Mouse (Mus musculus): ENCODE measurements around the gene Olfr628. TPM values are rescaled to one million over a fixed set of nuclear protein-coding genes. Genes with fewer than 3 reads are reported as not detected.
"Not testable (repeated sequence)": the region's sequence is repeated elsewhere in the genome, so short reads cannot be mapped to it uniquely, and the experiment has no call there.

Olfr628 gene
- not detected in 2 replicates for polyA plus RNA-seq (2016; fragmentation: Nextera tagmentation; extraction: Ambion mirVana)

GRCm38 (mm10) chr7:103730074-103730473 lies at the start of gene Olfr628:
Olfr628 (plus strand) TSS chr7:103730374.
- WGBS: 76% methylated on average over 1 of the region's 1 CpGs
- no peak for ATAC-seq (ENCODE audit: insufficient number of reproducible peaks, insufficient read depth, low FRiP score, low TSS enrichment)
- Histone ChIP-seq H3K27me3 (no peaks in the 10 kb centered on the region), H3K4me3 (no peak within 1 kb of the TSS), H3K4me1 (no peaks in the 10 kb centered on the region), H3K4me2 (replicated peaks) (no peak within 1 kb of the TSS), H3K9ac (no peak within 1 kb of the TSS), H3K36me3 (no peaks in the 10 kb centered on the region), H3K27ac (no peak within 1 kb of the TSS), H3K9me3 (no peaks in the 10 kb centered on the region)

- H3K4me3 ChIP-seq: no peak within 1 kb of the TSS
- no peak within 1 kb of the TSS for H3K27ac ChIP-seq
- H3K4me1 ChIP-seq: no peaks in the 10 kb centered on the region
- no peak for ATAC-seq (ENCODE audit: insufficient number of reproducible peaks, insufficient read depth, low FRiP score, low TSS enrichment)
- H3K36me3 ChIP-seq: no peaks in the 10 kb centered on the region
- no peaks in the 10 kb centered on the region for H3K27me3 ChIP-seq
- no peak within 1 kb of the TSS for H3K4me2 ChIP-seq (replicated peaks)
- H3K9ac ChIP-seq: no peak within 1 kb of the TSS
- no peaks in the 10 kb centered on the region for H3K9me3 ChIP-seq
These were observed 47.8 kb upstream of the Olfr628 start, which contains the start of gene Olfr625-ps1 for GRCm38 (mm10) chr7:103682420-103682819. Olfr625-ps1 (plus strand) TSS chr7:103682720.

- Histone ChIP-seq H3K9me3 (no peaks in the 10 kb centered on the region), H3K4me1 (no peaks in the 10 kb centered on the region), H3K9ac (no peak overlapping the region), H3K27me3 (no peaks in the 10 kb centered on the region), H3K36me3 (no peaks in the 10 kb centered on the region), H3K4me3 (no peak overlapping the region), H3K4me2 (replicated peaks) (no peak overlapping the region), H3K27ac (no peak overlapping the region)
- no peak for ATAC-seq (ENCODE audit: insufficient number of reproducible peaks, insufficient read depth, low FRiP score, low TSS enrichment)
- WGBS: 93% methylated on average over 4 of the region's 4 CpGs
These were observed 30.7 kb upstream of the Olfr628 start for GRCm38 (mm10) chr7:103699469-103699868.

GRCm38 (mm10) chr7:103712024-103712423 lies 18.1 kb upstream of the Olfr628 start:
- WGBS: 26% methylated on average over 2 of the region's 2 CpGs
- H3K27ac ChIP-seq: no peak overlapping the region
- no peak overlapping the region for H3K9ac ChIP-seq
- H3K4me3 ChIP-seq: no peak overlapping the region
- no peaks in the 10 kb centered on the region for H3K4me1 ChIP-seq
- no peaks in the 10 kb centered on the region for H3K36me3 ChIP-seq
- no peaks in the 10 kb centered on the region for H3K27me3 ChIP-seq
- no peaks in the 10 kb centered on the region for H3K9me3 ChIP-seq
- ATAC-seq (ENCODE audit: insufficient number of reproducible peaks, insufficient read depth, low FRiP score, low TSS enrichment): no peak
- no peak overlapping the region for H3K4me2 ChIP-seq (replicated peaks)

GRCm38 (mm10) chr7:103714371-103714770 lies 15.8 kb upstream of the Olfr628 start, which contains the start of gene Olfr243:
Olfr243 (plus strand) TSS chr7:103714671.
- H3K9me3 ChIP-seq: no peaks in the 10 kb centered on the region
- no peak within 1 kb of the TSS for H3K27ac ChIP-seq
- no peak within 1 kb of the TSS for H3K4me2 ChIP-seq (replicated peaks)
- H3K4me1 ChIP-seq: no peaks in the 10 kb centered on the region
- H3K4me3 ChIP-seq: no peak within 1 kb of the TSS
- no peak for ATAC-seq (ENCODE audit: insufficient number of reproducible peaks, insufficient read depth, low FRiP score, low TSS enrichment)
- H3K9ac ChIP-seq: no peak within 1 kb of the TSS
- no peaks in the 10 kb centered on the region for H3K36me3 ChIP-seq
- H3K27me3 ChIP-seq: no peaks in the 10 kb centered on the region

- not testable (repeated sequence) for H3K9ac ChIP-seq; ATAC-seq (ENCODE audit: insufficient number of reproducible peaks, insufficient read depth, low FRiP score, low TSS enrichment); H3K4me1 ChIP-seq; H3K36me3 ChIP-seq; H3K4me2 ChIP-seq (replicated peaks); H3K27me3 ChIP-seq; H3K27ac ChIP-seq; H3K9me3 ChIP-seq; H3K4me3 ChIP-seq
- WGBS: 100% methylated on average over 1 of the region's 1 CpGs
These were observed 13.8 kb upstream of the Olfr628 start for GRCm38 (mm10) chr7:103716398-103716797.

GRCm38 (mm10) chr7:103744843-103745242 lies 14.7 kb downstream of the Olfr628 start, which contains the start of gene Olfr629:
Olfr629 (minus strand) TSS chr7:103744943.
- H3K27me3 ChIP-seq: no peaks in the 10 kb centered on the region
- no peak for ATAC-seq (ENCODE audit: insufficient number of reproducible peaks, insufficient read depth, low FRiP score, low TSS enrichment)
- H3K36me3 ChIP-seq: no peaks in the 10 kb centered on the region
- no peak within 1 kb of the TSS for H3K9ac ChIP-seq
- 75% methylated on average over 2 of the region's 2 CpGs for WGBS
- no peak within 1 kb of the TSS for H3K27ac ChIP-seq
- no peak within 1 kb of the TSS for H3K4me3 ChIP-seq
- no peak within 1 kb of the TSS for H3K4me2 ChIP-seq (replicated peaks)
- no peaks in the 10 kb centered on the region for H3K9me3 ChIP-seq
- no peaks in the 10 kb centered on the region for H3K4me1 ChIP-seq

GRCm38 (mm10) chr7:103757233-103757632 lies 27.1 kb downstream of the Olfr628 start, which contains the start of gene Olfr630:
Olfr630 (minus strand) TSS chr7:103757333.
- H3K27ac ChIP-seq: no peak within 1 kb of the TSS
- H3K4me1 ChIP-seq: no peaks in the 10 kb centered on the region
- H3K9me3 ChIP-seq: no peaks in the 10 kb centered on the region
- no peak within 1 kb of the TSS for H3K9ac ChIP-seq
- H3K4me2 ChIP-seq (replicated peaks): no peak within 1 kb of the TSS
- ATAC-seq (ENCODE audit: insufficient number of reproducible peaks, insufficient read depth, low FRiP score, low TSS enrichment): no peak
- H3K27me3 ChIP-seq: no peaks in the 10 kb centered on the region
- H3K36me3 ChIP-seq: no peaks in the 10 kb centered on the region
- 46% methylated on average over 2 of the region's 2 CpGs for WGBS
- no peak within 1 kb of the TSS for H3K4me3 ChIP-seq

GRCm38 (mm10) chr7:103762212-103762611 lies 32.0 kb downstream of the Olfr628 start:
- not testable (repeated sequence) for H3K4me1 ChIP-seq; H3K9me3 ChIP-seq; H3K27me3 ChIP-seq; H3K4me2 ChIP-seq (replicated peaks); ATAC-seq (ENCODE audit: insufficient number of reproducible peaks, insufficient read depth, low FRiP score, low TSS enrichment); H3K36me3 ChIP-seq; H3K9ac ChIP-seq; H3K4me3 ChIP-seq; H3K27ac ChIP-seq
- 88% methylated on average over 6 of the region's 6 CpGs for WGBS

- H3K4me3 ChIP-seq; H3K9ac ChIP-seq; H3K4me1 ChIP-seq; ATAC-seq (ENCODE audit: insufficient number of reproducible peaks, insufficient read depth, low FRiP score, low TSS enrichment); H3K27me3 ChIP-seq; H3K4me2 ChIP-seq (replicated peaks); H3K9me3 ChIP-seq; H3K36me3 ChIP-seq; H3K27ac ChIP-seq: not testable (repeated sequence)
- 83% methylated on average over 6 of the region's 6 CpGs for WGBS
These were observed 37.5 kb downstream of the Olfr628 start for GRCm38 (mm10) chr7:103767687-103768086.

- H3K27ac ChIP-seq: no peak within 1 kb of the TSS
- 66% methylated on average over 2 of the region's 2 CpGs for WGBS
- H3K4me3 ChIP-seq: no peak within 1 kb of the TSS
These were observed 41.3 kb downstream of the Olfr628 start, which contains the start of gene Olfr69 for GRCm38 (mm10) chr7:103771494-103771893. Olfr69 (minus strand) TSS chr7:103771594.

GRCm38 (mm10) chr7:103777652-103778051 lies 47.5 kb downstream of the Olfr628 start:
- H3K4me2 ChIP-seq (replicated peaks); H3K4me1 ChIP-seq; H3K9ac ChIP-seq; H3K27ac ChIP-seq; ATAC-seq (ENCODE audit: insufficient number of reproducible peaks, insufficient read depth, low FRiP score, low TSS enrichment); H3K36me3 ChIP-seq; H3K27me3 ChIP-seq; H3K9me3 ChIP-seq; H3K4me3 ChIP-seq: not testable (repeated sequence)
- 85% methylated on average over 4 of the region's 4 CpGs for WGBS

More at GRCm38 (mm10) chr7:103771494-103771893, 41.3 kb downstream of the Olfr628 start, which contains the start of gene Olfr69:
- no peak within 1 kb of the TSS for H3K9ac ChIP-seq
- no peak within 1 kb of the TSS for H3K4me2 ChIP-seq (replicated peaks)
- H3K9me3 ChIP-seq: no peaks in the 10 kb centered on the region
- H3K36me3 ChIP-seq: no peaks in the 10 kb centered on the region
- H3K27me3 ChIP-seq: no peaks in the 10 kb centered on the region
- ATAC-seq (ENCODE audit: insufficient number of reproducible peaks, insufficient read depth, low FRiP score, low TSS enrichment): no peak
- H3K4me1 ChIP-seq: no peaks in the 10 kb centered on the region

- Histone ChIP-seq H3K4me2 (replicated peaks) (no peak within 1 kb of the TSS), H3K4me3 (no peak within 1 kb of the TSS), H3K27ac (no peak within 1 kb of the TSS), H3K27me3 (no peaks in the 10 kb centered on the region), H3K4me1 (no peaks in the 10 kb centered on the region), H3K9ac (no peak within 1 kb of the TSS), H3K36me3 (no peaks in the 10 kb centered on the region), H3K9me3 (no peaks in the 10 kb centered on the region)
- ATAC-seq (ENCODE audit: insufficient number of reproducible peaks, insufficient read depth, low FRiP score, low TSS enrichment): no peak
- 67% methylated on average over 3 of the region's 3 CpGs for WGBS
These were observed 49.4 kb downstream of the Olfr628 start, which contains the start of gene Olfr68 for GRCm38 (mm10) chr7:103779598-103779997. Olfr68 (minus strand) TSS chr7:103779698.
